Mouse (Mus musculus) midbrain, embryonic 16.5 days (tissue): ENCODE data around the gene Gm10037. TPM values are rescaled to one million over a fixed set of nuclear protein-coding genes. Genes with fewer than 3 reads are reported as not detected.
"Not testable (repeated sequence)": the region's sequence is repeated elsewhere in the genome, so short reads cannot be mapped to it uniquely, and the experiment has no call there.

Source experiments
- ATAC-seq: fragments of 200-750 bp; cut with Nextera tagmentation; 2 replicates; pipeline ENCODE4 v1.8.0; 2017; ENCODE audit warnings: moderate TSS enrichment
- H3K27ac ChIP-seq: fragments of 300-500 bp; sonication (generic); 2 replicates; pipeline ENCODE4 v1.5.1; 2014; ENCODE audit warnings: mild to moderate bottlenecking, low read length, mixed read lengths
- H3K27me3 ChIP-seq: fragments of 300-500 bp; sonication (generic); 2 replicates; pipeline ENCODE4 v1.6.1; 2014; ENCODE audit warnings: low read depth, low read length, mixed read lengths; ENCODE audit not compliant: control insufficient read depth, insufficient read depth
- H3K36me3 ChIP-seq: fragments of 300-500 bp; sonication (generic); 2 replicates; pipeline ENCODE4 v1.6.1; 2014; ENCODE audit warnings: mild to moderate bottlenecking, low read length, moderate library complexity, mixed read lengths; ENCODE audit not compliant: control insufficient read depth, insufficient read depth
- H3K4me1 ChIP-seq: fragments of 300-500 bp; sonication (generic); 2 replicates; pipeline ENCODE4 v1.6.1; 2014; ENCODE audit warnings: mild to moderate bottlenecking, low read length, mixed read lengths; ENCODE audit not compliant: control insufficient read depth, insufficient read depth
- H3K4me2 ChIP-seq: fragments of 300-500 bp; sonication (generic); 2 replicates; pipeline ENCODE4 v1.6.1; 2014; ENCODE audit warnings: mild to moderate bottlenecking, low read length, mixed read lengths
- H3K4me3 ChIP-seq: fragments of 300-500 bp; sonication (generic); 2 replicates; pipeline ENCODE4 v1.5.1; 2014; ENCODE audit warnings: low read depth, mild to moderate bottlenecking, low read length, moderate library complexity, mixed read lengths
- H3K9ac ChIP-seq: fragments of 300-500 bp; sonication (generic); 2 replicates; pipeline ENCODE4 v1.6.1; 2014; ENCODE audit warnings: low read depth, low read length, mixed read lengths
- H3K9me3 ChIP-seq: fragments of 300-500 bp; sonication (generic); replicated peaks from 2 replicates; pipeline ENCODE4 v1.6.1; 2014; ENCODE audit warnings: mild to moderate bottlenecking, low read length, mixed read lengths; ENCODE audit not compliant: control insufficient read depth, poor library complexity, severe bottlenecking
- WGBS: fragments of 180-500 bp; shearing (Covaris S2); extraction: QIAGEN DNeasy Blood & Tissue Kit; methylation state at CpG from one replicate; pipeline ENCODE4 v1.1.7; 2014; 5-methylcytosine and 5-hydroxymethylcytosine counted together
- polyA plus RNA-seq: library from polyadenylated mRNA; unstranded; fragments of >200 nt; fragmentation: Nextera tagmentation; extraction: Ambion mirVana; gene quantifications from 2 replicates; pipeline ENCODE4 v1.2.1, GENCODE M21; 2015

The Gm10037 gene
- 4.4 and 8.2 TPM in 2 replicates for polyA plus RNA-seq

DNA sequence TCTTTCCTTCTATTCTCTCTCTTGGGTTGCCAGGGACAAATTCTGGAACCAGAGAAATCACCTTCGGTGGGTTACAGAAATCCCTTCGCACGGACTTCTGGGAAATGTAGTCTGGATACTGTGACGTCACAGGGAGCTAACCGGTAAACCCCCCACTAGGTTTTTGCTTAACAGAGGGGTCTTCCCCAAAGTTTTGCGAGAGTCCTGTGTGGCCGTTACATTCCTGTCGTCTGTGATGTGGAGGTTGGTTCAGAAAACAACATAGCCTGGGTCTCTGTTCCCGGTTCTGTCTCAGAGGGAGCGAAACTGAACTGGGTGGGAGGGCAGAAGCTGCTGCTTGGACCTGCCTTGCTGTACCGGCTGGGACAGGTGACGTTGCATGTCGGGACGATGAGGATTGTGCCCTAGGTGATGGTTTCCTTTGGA, at the start of gene Gm10037:
TSS of gene Gm10037 (plus strand) at position 196 of the 426 bp plus-strand sequence.
- Histone ChIP-seq H3K9ac (peak within 1 kb of the TSS; percentile 68), H3K27ac (peak within 1 kb of the TSS; percentile 56), H3K9me3 (no peaks in the 10 kb centered on the region; the same call in 1 of the 2 replicates), H3K27me3 (no peaks in the 10 kb centered on the region), H3K4me2 (peak within 1 kb of the TSS; percentile 91), H3K4me3 (peak within 1 kb of the TSS; percentile 60), H3K4me1 (peaks cover 6% of the 10 kb centered on the region; the same call in 1 of the 2 replicates), H3K36me3 (peaks cover 8% of the 10 kb centered on the region)
- 3% methylated on average over 14 of the region's 14 CpGs for WGBS
- ATAC-seq: peak; percentile 88

DNA sequence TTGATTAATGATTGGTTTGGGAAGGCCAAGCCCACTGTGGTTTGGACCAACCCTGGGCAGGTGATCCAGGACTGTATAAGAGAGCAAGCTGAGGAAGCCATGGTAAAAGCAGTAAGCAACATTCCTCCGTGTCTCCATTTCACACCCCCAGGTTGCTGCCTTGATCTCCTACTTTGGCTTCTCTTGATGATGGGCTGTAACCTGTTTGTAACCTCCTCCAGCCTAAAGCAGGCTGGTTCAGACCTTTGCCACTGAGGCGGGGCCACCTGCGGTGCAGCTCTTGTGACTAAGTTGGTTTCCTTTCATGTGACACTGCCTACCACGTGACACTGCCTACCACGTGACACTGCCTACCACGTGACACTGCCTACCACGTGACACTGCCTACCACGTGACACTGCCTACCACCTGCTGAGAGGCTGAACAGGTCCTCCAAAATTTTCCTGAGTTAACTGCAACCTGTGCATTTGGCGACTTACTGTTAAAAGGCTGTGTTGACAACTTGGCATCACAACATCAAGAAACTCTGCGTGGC, 38.9 kb upstream of the Gm10037 start:
- no peaks in the 10 kb centered on the region for H3K4me1 ChIP-seq
- no peak overlapping the region for H3K9ac ChIP-seq
- no peaks in the 10 kb centered on the region for H3K27me3 ChIP-seq
- no peak overlapping the region for H3K4me2 ChIP-seq
- peaks cover 13% of the 10 kb centered on the region for H3K36me3 ChIP-seq
- WGBS: 93% methylated on average over 10 of the region's 10 CpGs
- no peak for ATAC-seq
- H3K4me3 ChIP-seq: no peak overlapping the region
- no peaks in the 10 kb centered on the region for H3K9me3 ChIP-seq
- H3K27ac ChIP-seq: no peak overlapping the region

DNA sequence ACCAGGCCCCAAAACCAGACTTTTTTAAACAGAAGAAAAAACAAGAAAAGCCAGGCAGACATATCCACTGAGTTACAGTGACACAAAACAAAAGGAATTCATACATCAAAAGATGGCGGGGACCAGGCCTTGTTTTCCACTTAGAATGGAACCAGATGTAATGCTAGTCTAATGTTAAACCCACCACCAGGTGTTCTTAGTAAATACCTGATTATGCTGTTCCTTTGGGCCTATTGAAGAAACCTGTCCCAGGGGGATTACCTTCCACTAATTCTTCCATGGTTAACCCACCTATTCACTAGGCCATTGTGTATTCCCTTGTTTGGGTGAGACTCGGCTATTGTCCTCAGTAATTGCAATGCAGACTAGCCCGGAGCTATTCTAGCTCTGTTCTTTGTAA, 32.3 kb upstream of the Gm10037 start:
- Histone ChIP-seq H3K4me2 (no peak overlapping the region), H3K27me3 (no peaks in the 10 kb centered on the region), H3K36me3 (no peaks in the 10 kb centered on the region), H3K9ac (no peak overlapping the region), H3K27ac (no peak overlapping the region), H3K4me3 (no peak overlapping the region), H3K4me1 (no peaks in the 10 kb centered on the region), H3K9me3 (no peaks in the 10 kb centered on the region)
- WGBS: 66% methylated on average over 3 of the region's 3 CpGs
- no peak for ATAC-seq

DNA sequence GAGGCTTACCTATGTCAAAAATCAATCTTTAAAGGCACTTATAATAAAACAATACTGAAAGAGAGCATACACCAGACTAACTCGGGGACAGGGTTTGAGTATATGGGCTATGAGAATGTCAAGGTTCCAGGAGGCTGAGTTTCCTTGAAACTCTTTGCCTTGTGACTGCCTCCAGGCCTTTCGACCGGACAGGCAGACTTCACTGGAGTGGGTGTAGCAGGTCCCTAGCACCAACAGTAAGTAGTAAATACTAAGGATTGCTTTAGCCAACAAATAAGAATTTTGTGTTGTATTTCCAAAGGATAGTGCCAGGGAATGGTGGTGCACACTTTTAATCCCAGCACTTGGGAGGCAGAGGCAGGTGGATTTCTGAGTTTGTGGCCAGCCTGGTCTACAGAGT, 31.8 kb upstream of the Gm10037 start:
- H3K9me3 ChIP-seq, ATAC-seq, H3K27me3 ChIP-seq, H3K4me3 ChIP-seq, H3K4me2 ChIP-seq, H3K9ac ChIP-seq, H3K36me3 ChIP-seq, H3K27ac ChIP-seq, H3K4me1 ChIP-seq: not testable (repeated sequence)
- WGBS: 89% methylated on average over 3 of the region's 3 CpGs

DNA sequence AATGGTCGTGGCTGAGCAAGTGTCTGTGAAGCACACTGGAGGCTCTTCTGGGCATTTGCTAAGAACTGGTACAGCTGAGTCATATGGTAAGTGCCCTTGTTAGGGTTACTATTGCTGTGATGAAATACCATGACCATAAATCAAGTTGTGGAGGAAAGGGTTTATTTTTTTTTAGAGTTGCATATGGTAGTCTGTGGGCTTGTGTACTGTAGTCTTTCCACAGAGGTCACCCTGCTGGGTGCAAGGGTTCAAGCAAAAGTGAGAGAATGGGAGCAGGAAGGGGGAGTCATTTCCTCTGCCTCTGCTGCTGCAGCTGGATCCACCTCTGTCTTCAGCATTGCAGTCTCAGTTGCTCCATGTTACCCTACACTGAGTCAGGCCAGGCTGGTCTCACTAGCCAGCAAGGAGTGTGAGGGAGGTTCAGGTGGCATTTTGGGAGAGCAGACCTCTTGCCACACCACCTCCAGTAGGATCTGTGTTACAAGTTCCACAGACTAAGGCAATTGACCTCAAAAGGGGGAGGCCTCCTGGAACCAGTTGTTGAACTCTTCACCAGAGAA, 19.2 kb upstream of the Gm10037 start:
- H3K4me3 ChIP-seq: no peak overlapping the region
- no peaks in the 10 kb centered on the region for H3K9me3 ChIP-seq
- ATAC-seq: no peak
- H3K27me3 ChIP-seq: no peaks in the 10 kb centered on the region
- 76% methylated on average over 1 of the region's 1 CpGs for WGBS
- no peaks in the 10 kb centered on the region for H3K36me3 ChIP-seq
- no peak overlapping the region for H3K27ac ChIP-seq
- H3K9ac ChIP-seq: no peak overlapping the region
- peaks cover 5% of the 10 kb centered on the region; the same call in 1 of the 2 replicates for H3K4me1 ChIP-seq
- H3K4me2 ChIP-seq: no peak overlapping the region

DNA sequence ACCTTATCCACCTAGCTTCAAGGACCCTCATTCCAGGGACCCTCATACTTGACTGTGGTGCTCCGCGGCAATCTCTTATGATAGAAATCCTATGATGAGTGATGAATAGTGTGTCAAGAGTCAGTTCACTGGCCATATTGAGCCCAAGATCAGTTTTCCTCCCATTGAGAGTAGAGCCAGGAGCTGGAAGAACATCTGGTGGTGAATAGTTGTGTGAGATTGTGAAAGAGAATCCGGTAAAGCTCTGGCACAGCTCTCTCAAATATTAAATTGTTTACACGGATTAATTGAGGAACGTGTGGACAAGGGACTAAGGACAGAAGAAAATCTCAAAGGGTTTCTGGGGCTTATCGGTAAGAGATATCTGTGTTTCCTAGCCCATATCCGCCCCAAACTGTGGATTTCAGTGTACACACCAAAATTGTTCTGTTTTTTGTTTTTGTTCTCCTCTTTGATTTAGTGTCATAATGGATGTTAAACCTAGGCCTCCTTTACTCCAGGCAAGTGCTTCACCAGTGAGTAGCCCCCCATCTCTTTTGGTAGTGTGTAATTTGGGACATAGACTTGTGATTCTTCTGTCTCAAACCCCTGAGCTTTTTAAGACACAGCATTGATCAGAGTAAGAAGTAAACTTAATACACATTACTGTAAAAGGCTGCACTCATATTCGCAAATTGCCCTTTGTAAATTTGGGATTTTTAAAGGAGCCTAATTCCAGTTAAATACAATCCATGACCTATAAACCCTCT, 17.8 kb upstream of the Gm10037 start:
- Histone ChIP-seq H3K27ac (peak overlapping the region; percentile 88; the same call in 1 of the 2 replicates), H3K9ac (no peak overlapping the region; the same call in 1 of the 2 replicates), H3K36me3 (peaks cover 3% of the 10 kb centered on the region; the same call in 1 of the 2 replicates), H3K4me3 (peak overlapping the region; percentile 74), H3K4me1 (peaks cover 5% of the 10 kb centered on the region; the same call in 1 of the 2 replicates), H3K9me3 (peaks cover 6% of the 10 kb centered on the region; the same call in 1 of the 2 replicates), H3K4me2 (peak overlapping the region; percentile 85), H3K27me3 (no peaks in the 10 kb centered on the region)
- 78% methylated on average over 8 of the region's 8 CpGs for WGBS
- ATAC-seq: peak; percentile 59; the same call in 1 of the 2 replicates

DNA sequence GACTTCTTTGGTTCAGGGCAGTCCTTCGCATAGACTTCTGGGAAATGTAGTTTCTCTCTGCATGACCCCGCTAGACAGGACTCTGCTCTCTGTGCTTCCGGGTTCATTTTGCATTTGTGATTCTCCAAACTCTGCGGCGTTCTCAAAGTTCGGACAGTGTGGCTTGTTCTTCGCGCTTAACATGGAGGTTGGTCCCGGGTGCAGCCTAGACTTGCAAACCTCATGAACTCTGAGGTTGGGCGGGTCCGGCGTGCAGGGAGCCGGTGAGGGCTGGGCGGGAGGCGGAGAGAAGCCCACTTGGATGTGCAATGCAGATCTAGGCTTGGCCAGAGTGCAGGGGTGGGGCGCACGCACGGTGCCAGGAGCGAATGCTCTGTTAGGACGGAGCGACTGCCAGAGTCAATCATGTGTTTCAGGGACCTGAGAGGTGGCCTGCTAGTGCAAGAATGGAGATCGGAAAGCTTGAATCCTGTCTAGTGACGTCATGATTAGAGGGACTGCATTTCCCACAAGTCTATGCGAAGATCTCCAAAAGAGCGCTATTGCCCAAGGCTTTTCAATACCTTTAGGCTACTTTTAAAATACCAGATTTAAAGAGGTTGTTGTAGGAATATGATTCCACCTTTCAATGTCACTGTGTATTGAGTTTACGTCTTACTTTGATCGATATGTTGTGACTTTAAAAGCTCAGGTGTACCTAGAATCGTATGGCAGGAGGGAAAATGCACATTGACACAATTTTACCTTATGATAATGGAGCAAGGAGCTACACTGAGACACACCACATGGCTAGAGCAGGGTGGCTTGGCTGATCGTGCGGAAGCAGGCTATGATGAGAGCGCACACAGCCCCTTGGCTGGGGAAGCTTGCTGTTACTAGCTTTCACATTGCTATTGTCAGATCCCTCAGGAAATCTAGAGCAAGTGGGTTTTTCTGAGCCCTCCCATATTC, 16.9 kb upstream of the Gm10037 start, which contains the start of gene Zfp273:
TSS of gene Zfp273 (plus strand) at position 31 of the 951 bp plus-strand sequence.
- Histone ChIP-seq H3K9me3 (peaks cover 13% of the 10 kb centered on the region), H3K4me3 (peak within 1 kb of the TSS; percentile 74), H3K9ac (peak within 1 kb of the TSS; percentile 83), H3K4me1 (peaks cover 5% of the 10 kb centered on the region; the same call in 1 of the 2 replicates), H3K27ac (peak within 1 kb of the TSS; percentile 88), H3K4me2 (peak within 1 kb of the TSS; percentile 85), H3K36me3 (peaks cover 8% of the 10 kb centered on the region), H3K27me3 (no peaks in the 10 kb centered on the region)
- peak; percentile 97 for ATAC-seq
- WGBS: 3% methylated on average over 31 of the region's 31 CpGs

DNA sequence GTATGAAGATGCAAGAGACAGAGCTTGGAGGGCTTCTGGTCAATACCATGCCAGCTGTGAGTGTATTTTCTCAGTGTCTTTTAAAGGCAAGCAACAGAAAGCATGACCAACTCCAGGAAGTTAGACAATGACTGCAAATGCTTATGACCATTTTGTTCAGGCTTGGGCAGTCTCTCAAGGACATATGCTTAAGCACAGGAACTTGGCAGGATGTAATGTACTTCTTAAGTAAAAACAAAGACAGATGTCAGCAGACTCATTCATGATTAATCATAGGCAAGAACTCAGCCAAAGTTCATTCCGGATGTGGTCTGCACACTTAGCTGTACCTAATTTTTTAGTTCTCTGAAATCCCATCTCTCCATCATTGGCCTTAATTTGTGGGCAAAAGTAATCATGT, 12.3 kb upstream of the Gm10037 start:
- peaks cover 26% of the 10 kb centered on the region for H3K36me3 ChIP-seq
- no peak for ATAC-seq
- H3K27me3 ChIP-seq: no peaks in the 10 kb centered on the region
- H3K9ac ChIP-seq: no peak overlapping the region
- H3K4me2 ChIP-seq: no peak overlapping the region
- peaks cover 24% of the 10 kb centered on the region for H3K9me3 ChIP-seq
- peaks cover 5% of the 10 kb centered on the region; the same call in 1 of the 2 replicates for H3K4me1 ChIP-seq
- 100% methylated on average over 1 of the region's 1 CpGs for WGBS
- H3K4me3 ChIP-seq: no peak overlapping the region
- H3K27ac ChIP-seq: no peak overlapping the region
